ENCODE assay signal across 31 mouse cellular contexts in the genomic region with DNA sequence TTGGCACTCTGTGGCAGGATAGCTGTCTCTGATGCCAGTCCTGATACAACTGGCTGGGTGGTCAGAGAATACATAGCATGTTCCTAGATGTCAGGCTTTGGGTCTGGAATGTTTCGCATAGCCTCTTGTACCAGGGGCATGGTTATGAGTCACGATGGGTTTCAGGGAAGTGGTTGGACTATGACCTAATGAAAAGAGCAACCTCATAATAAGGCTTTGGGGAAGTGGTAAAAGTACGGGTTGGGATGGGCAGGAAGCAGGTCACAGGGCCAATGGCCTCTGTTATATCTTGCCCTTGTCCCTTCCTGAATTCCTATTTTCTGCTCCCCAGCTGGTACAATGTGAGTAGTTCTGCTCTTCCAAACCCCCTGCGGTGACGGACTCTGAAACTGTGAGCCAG. TPM values are rescaled to one million over a fixed set of nuclear protein-coding genes. Genes with fewer than 3 reads are reported as not detected.
DNase-seq lines count a peak whose midpoint lies in the region; ATAC-seq and TF ChIP-seq lines count a peak whose summit lies in the region.
"Had no signal": no experiment of that assay in that cellular context is flagged by ENCODE, and none has a peak within 500 bp of the region (broad histone marks: within the 10 kb centered on the region; RNA-seq: fewer than 3 reads in every experiment).

No protein-coding gene starts in this region.

- no peaks in the 10 kb centered on the region for H3K9me3 ChIP-seq in lung, postnatal 0 days (ENCODE audit: low read length)
- H3K9me3 ChIP-seq in intestine, postnatal 0 days (ENCODE audit: control insufficient read depth): no peaks in the 10 kb centered on the region
- no peaks in the 10 kb centered on the region for H3K9me3 ChIP-seq in hindbrain, embryonic 12.5 days (replicated peaks)
- H3K9me3 ChIP-seq: G1E; heart, embryonic 15.5 days; kidney, embryonic 15.5 days; liver, embryonic 13.5 days; lung, embryonic 15.5 days; midbrain, embryonic 13.5 days; neural tube, embryonic 12.5 days; stomach, embryonic 15.5 days had no signal

- peak; percentile 23 for DNase-seq in lung, postnatal 0 days (ENCODE audit: low spot score)
- DNase-seq in lung, postnatal 25 days (ENCODE audit: low spot score): no peak
- DNase-seq in c-Kit-positive CD71-negative TER-119-negative erythroid progenitor cells, embryonic 14.5 days (ENCODE audit: low read depth): peak; percentile 26
- no peak for DNase-seq in kidney, postnatal 4 days
- DNase-seq in left cerebral cortex, adult 8-10 months (ENCODE audit: low spot score in 2 of 2): no peak
- DNase-seq: adrenal gland, adult 2 months; cerebellum, adult 2 months; cerebellum, postnatal 25 days; embryo, embryonic 11 days; gastrocnemius, adult 2 months; heart, postnatal 36 days; kidney, adult 11 months; liver, embryonic 13.5 days; retina, postnatal 1 day; right cerebral cortex, postnatal 4 days; thymus, adult 18-20 months; thymus, postnatal 36 days had no signal

- no peaks in the 10 kb centered on the region for H3K27me3 ChIP-seq in lung, postnatal 0 days (replicated peaks; ENCODE audit: insufficient read depth, low read length)
- H3K27me3 ChIP-seq in intestine, postnatal 0 days (replicated peaks; ENCODE audit: control insufficient read depth, insufficient read depth, low read length): no peaks in the 10 kb centered on the region
- peaks cover 6% of the 10 kb centered on the region; the same call in 1 of the 2 replicates for H3K27me3 ChIP-seq in hindbrain, embryonic 12.5 days
- H3K27me3 ChIP-seq: CH12.LX; liver, embryonic 13.5 days; neural tube, embryonic 12.5 days; stomach, embryonic 15.5 days had no signal

- ATAC-seq in lung, postnatal 0 days: no peak
- ATAC-seq in intestine, postnatal 0 days: peak; percentile 80
- no peak for ATAC-seq in hindbrain, embryonic 12.5 days (ENCODE audit: low FRiP score)
- ATAC-seq: forebrain, embryonic 14.5 days; hindbrain, embryonic 16.5 days; midbrain, embryonic 13.5 days had no signal

- TF ChIP-seq EP300 in lung, postnatal 0 days (IDR thresholded peaks at IDR 0.05): no peak

- no peak overlapping the region for H3K4me2 ChIP-seq in lung, postnatal 0 days (replicated peaks; ENCODE audit: low read depth, low read length)
- H3K4me2 ChIP-seq in intestine, postnatal 0 days (replicated peaks; ENCODE audit: low read depth): no peak overlapping the region
- no peak overlapping the region for H3K4me2 ChIP-seq in hindbrain, embryonic 12.5 days (replicated peaks)
- H3K4me2 ChIP-seq: heart, embryonic 15.5 days; kidney, embryonic 15.5 days; liver, embryonic 13.5 days; lung, embryonic 15.5 days; midbrain, embryonic 13.5 days; neural tube, embryonic 12.5 days; stomach, embryonic 15.5 days had no signal

- H3K27ac ChIP-seq in lung, postnatal 0 days (ENCODE audit: low read length): no peak overlapping the region
- no peak overlapping the region for H3K27ac ChIP-seq in intestine, postnatal 0 days (ENCODE audit: low read depth, low read length)
- H3K27ac ChIP-seq in hindbrain, embryonic 12.5 days: no peak overlapping the region
- H3K27ac ChIP-seq: gastrocnemius, adult 2 months; heart, embryonic 15.5 days; kidney, embryonic 15.5 days; liver, embryonic 13.5 days; lung, embryonic 15.5 days; midbrain, embryonic 13.5 days; neural tube, embryonic 12.5 days; stomach, embryonic 15.5 days had no signal

- H3K9ac ChIP-seq in lung, postnatal 0 days (replicated peaks; ENCODE audit: low read depth): no peak overlapping the region
- no peak overlapping the region for H3K9ac ChIP-seq in intestine, postnatal 0 days (ENCODE audit: low read depth, low read length)
- H3K9ac ChIP-seq in hindbrain, embryonic 12.5 days: no peak overlapping the region
- H3K9ac ChIP-seq: heart, embryonic 15.5 days; kidney, embryonic 15.5 days; liver, embryonic 13.5 days; lung, embryonic 15.5 days; midbrain, embryonic 13.5 days; neural tube, embryonic 12.5 days; stomach, embryonic 15.5 days had no signal

- H3K4me1 ChIP-seq in lung, postnatal 0 days (ENCODE audit: insufficient read depth, low read depth, low read length): no peaks in the 10 kb centered on the region
- no peaks in the 10 kb centered on the region; the same call in 1 of the 2 replicates for H3K4me1 ChIP-seq in intestine, postnatal 0 days (replicated peaks; ENCODE audit: control insufficient read depth, insufficient read depth, low read length)
- peaks cover 29% of the 10 kb centered on the region for H3K4me1 ChIP-seq in hindbrain, embryonic 12.5 days
- H3K4me1 ChIP-seq: liver, embryonic 13.5 days; lung, embryonic 15.5 days had no signal

- H3K36me3 ChIP-seq in lung, postnatal 0 days (ENCODE audit: insufficient read depth, low read length): no peaks in the 10 kb centered on the region
- no peaks in the 10 kb centered on the region for H3K36me3 ChIP-seq in intestine, postnatal 0 days (ENCODE audit: control insufficient read depth, insufficient read depth)
- H3K36me3 ChIP-seq in hindbrain, embryonic 12.5 days: no peaks in the 10 kb centered on the region
- H3K36me3 ChIP-seq: G1E; heart, embryonic 15.5 days; kidney, embryonic 15.5 days; liver, embryonic 13.5 days; lung, embryonic 15.5 days; midbrain, embryonic 13.5 days; neural tube, embryonic 12.5 days; stomach, embryonic 15.5 days had no signal

- 84% methylated on average over 5 of the region's 5 CpGs for WGBS in lung, postnatal 0 days
- 57% methylated on average over 5 of the region's 5 CpGs for WGBS in intestine, postnatal 0 days
- WGBS in hindbrain, embryonic 12.5 days: 90% methylated on average over 5 of the region's 5 CpGs

- TF ChIP-seq CTCF in lung, postnatal 0 days (IDR thresholded peaks at IDR 0.05): no peak
- TF ChIP-seq CTCF in intestine, postnatal 0 days (IDR thresholded peaks at IDR 0.05; ENCODE audit: low read depth): no peak

- no peak overlapping the region for H3K4me3 ChIP-seq in lung, postnatal 0 days (ENCODE audit: low read depth, low read length)
- no peak overlapping the region for H3K4me3 ChIP-seq in intestine, postnatal 0 days (ENCODE audit: low read depth, low read length)
- H3K4me3 ChIP-seq in hindbrain, embryonic 12.5 days: no peak overlapping the region
- H3K4me3 ChIP-seq: gastrocnemius, adult 2 months; heart, embryonic 15.5 days; kidney, embryonic 15.5 days; liver, embryonic 13.5 days; lung, embryonic 15.5 days; midbrain, embryonic 13.5 days; neural tube, embryonic 12.5 days; stomach, embryonic 15.5 days had no signal

RNA-seq across cellular contexts. Expression of gene Pitx1, which starts 59.5 kb away (rescaled TPM):
- polyA plus RNA-seq in lung, postnatal 0 days (2015; fragmentation: Nextera tagmentation; extraction: Ambion mirVana): not detected in 2 replicates
- polyA plus RNA-seq in intestine, postnatal 0 days (2015; fragmentation: Nextera tagmentation; extraction: Ambion mirVana): 5.9 and 8.2 TPM in 2 replicates
- polyA plus RNA-seq in hindbrain, embryonic 12.5 days (2016; fragmentation: Nextera tagmentation; extraction: Ambion mirVana): 0.61 and 0.81 TPM in 2 replicates
- not detected for total RNA-seq in left cerebral cortex, adult 8-10 months (2022)
- total RNA-seq: adrenal gland, adult 2 months; CH12.LX; G1E; heart, postnatal 36 days; layer of hippocampus, postnatal 10 days had no signal
- polyA plus RNA-seq: adrenal gland, adult 2 months; forebrain, embryonic 14.5 days; frontal cortex, adult 2 months; G1E; hindbrain, embryonic 16.5 days had no signal

Comparison
In these comparisons a context has a peak if more than half of its experiments do, and no peak if none do; other contexts are left out.
1. DNase-seq: peak in lung, postnatal 0 days (single experiment) and c-Kit-positive CD71-negative TER-119-negative erythroid progenitor cells, embryonic 14.5 days (single experiment); none in lung, postnatal 25 days (single experiment), kidney, postnatal 4 days (0 of 2) and left cerebral cortex, adult 8-10 months (0 of 2).